Mouse (Mus musculus) forebrain, embryonic 16.5 days (tissue): ENCODE measurements around the gene Gm27029. TPM values are rescaled to one million over a fixed set of nuclear protein-coding genes. Genes with fewer than 3 reads are reported as not detected.
"Not testable (repeated sequence)": the region's sequence is repeated elsewhere in the genome, so short reads cannot be mapped to it uniquely, and the experiment has no call there.

ENCODE experiments used
- ATAC-seq: fragments of 200-750 bp; cut with Nextera tagmentation; 2 replicates; pipeline ENCODE4 v1.8.0; 2017; ENCODE audit warnings: mild to moderate bottlenecking, moderate library complexity
- H3K27ac ChIP-seq: fragments of 300-500 bp; sonication (generic); 2 replicates; pipeline ENCODE4 v1.5.1; 2014; ENCODE audit warnings: low read length, control low read depth
- H3K27me3 ChIP-seq: fragments of 300-500 bp; sonication (generic); replicated peaks from 2 replicates; pipeline ENCODE4 v1.6.1; 2014; ENCODE audit warnings: low read length; ENCODE audit not compliant: control insufficient read depth, insufficient read depth
- H3K36me3 ChIP-seq: fragments of 300-500 bp; sonication (generic); 2 replicates; pipeline ENCODE4 v1.6.1; 2014; ENCODE audit not compliant: control insufficient read depth, insufficient read depth
- H3K4me1 ChIP-seq: fragments of 300-500 bp; sonication (generic); replicated peaks from 2 replicates; pipeline ENCODE4 v1.6.1; 2014; ENCODE audit warnings: low read length; ENCODE audit not compliant: control insufficient read depth, insufficient read depth
- H3K4me2 ChIP-seq: fragments of 300-500 bp; sonication (generic); 2 replicates; pipeline ENCODE4 v1.6.1; 2014; ENCODE audit warnings: mild to moderate bottlenecking, low read length, control low read depth
- H3K4me3 ChIP-seq: fragments of 300-500 bp; sonication (generic); replicated peaks from 2 replicates; pipeline ENCODE4 v1.5.1; 2014; ENCODE audit warnings: mild to moderate bottlenecking, low read length, control low read depth
- H3K9ac ChIP-seq: fragments of 300-500 bp; sonication (generic); replicated peaks from 2 replicates; pipeline ENCODE4 v1.6.1; 2014; ENCODE audit warnings: low read depth, low read length, control low read depth
- H3K9me3 ChIP-seq: fragments of 300-500 bp; sonication (generic); 2 replicates; pipeline ENCODE4 v1.6.1; 2016; ENCODE audit warnings: low read length; ENCODE audit not compliant: control insufficient read depth
- WGBS: fragments of 180-500 bp; shearing (Covaris S2); extraction: QIAGEN DNeasy Blood & Tissue Kit; methylation state at CpG from one replicate; pipeline ENCODE4 v1.1.7; 2014; 5-methylcytosine and 5-hydroxymethylcytosine counted together
- polyA plus RNA-seq: library from polyadenylated mRNA; unstranded; fragments of >200 nt; fragmentation: Nextera tagmentation; extraction: Ambion mirVana; gene quantifications from 2 replicates; pipeline ENCODE4 v1.2.1, GENCODE M21; 2015

The Gm27029 gene
- polyA plus RNA-seq, 1 experiment from 2014 or later: 7.7 TPM

DNA sequence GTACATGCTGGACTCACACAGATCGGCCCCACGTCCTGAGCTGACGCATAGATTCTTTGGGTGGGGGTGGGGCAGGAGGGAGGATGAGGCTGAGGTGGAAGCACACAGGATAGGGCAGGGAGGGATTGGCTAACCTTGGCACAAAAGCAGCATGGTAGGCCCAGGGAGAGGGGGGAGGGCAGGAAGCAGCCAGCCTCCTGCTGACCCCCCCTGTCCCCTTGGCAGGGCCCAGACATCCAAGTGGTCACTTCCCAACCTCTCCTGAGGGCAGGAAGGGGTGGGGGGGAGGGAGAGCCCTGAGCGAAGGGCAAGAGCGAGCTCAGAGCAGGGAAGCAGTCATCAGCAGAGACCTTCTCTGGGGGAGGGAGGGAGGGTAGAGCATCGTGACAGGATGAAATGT, 35.1 kb upstream of the Gm27029 start:
- 0 out of 2 replicates have a peak, but pooled peaks have one; percentile 11 for ATAC-seq
- H3K36me3 ChIP-seq: peaks cover 23% of the 10 kb centered on the region
- no peak overlapping the region for H3K4me2 ChIP-seq
- no peak overlapping the region for H3K9ac ChIP-seq
- H3K4me3 ChIP-seq: no peak overlapping the region
- 54% methylated on average over 6 of the region's 6 CpGs for WGBS
- H3K4me1 ChIP-seq: peaks cover 27% of the 10 kb centered on the region
- no peak overlapping the region for H3K27ac ChIP-seq
- H3K9me3 ChIP-seq: no peaks in the 10 kb centered on the region
- H3K27me3 ChIP-seq: no peaks in the 10 kb centered on the region

DNA sequence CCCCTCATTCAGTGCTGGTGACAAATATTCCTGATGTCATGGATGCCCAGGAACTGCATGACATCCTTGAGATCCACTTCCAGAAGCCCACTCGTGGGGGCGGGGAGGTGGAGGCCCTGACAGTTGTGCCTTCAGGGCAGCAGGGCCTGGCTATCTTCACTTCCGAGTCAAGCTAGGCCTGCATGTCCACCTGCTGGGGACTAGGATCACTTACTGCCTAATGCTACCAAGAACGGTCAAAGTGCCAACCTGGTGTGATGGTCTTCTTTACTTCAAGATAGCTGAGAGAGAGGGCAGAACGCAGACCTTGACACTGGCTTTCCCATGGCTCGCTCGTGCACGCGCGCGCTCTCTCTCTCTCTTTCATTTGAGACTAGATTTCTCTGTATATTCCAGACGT, 33.6 kb upstream of the Gm27029 start:
- no peak overlapping the region for H3K4me2 ChIP-seq
- H3K4me1 ChIP-seq: peaks cover 17% of the 10 kb centered on the region
- H3K4me3 ChIP-seq: no peak overlapping the region
- no peak for ATAC-seq
- H3K27me3 ChIP-seq: no peaks in the 10 kb centered on the region
- peaks cover 23% of the 10 kb centered on the region for H3K36me3 ChIP-seq
- no peaks in the 10 kb centered on the region for H3K9me3 ChIP-seq
- H3K27ac ChIP-seq: no peak overlapping the region
- H3K9ac ChIP-seq: no peak overlapping the region
- 91% methylated on average over 12 of the region's 12 CpGs for WGBS

DNA sequence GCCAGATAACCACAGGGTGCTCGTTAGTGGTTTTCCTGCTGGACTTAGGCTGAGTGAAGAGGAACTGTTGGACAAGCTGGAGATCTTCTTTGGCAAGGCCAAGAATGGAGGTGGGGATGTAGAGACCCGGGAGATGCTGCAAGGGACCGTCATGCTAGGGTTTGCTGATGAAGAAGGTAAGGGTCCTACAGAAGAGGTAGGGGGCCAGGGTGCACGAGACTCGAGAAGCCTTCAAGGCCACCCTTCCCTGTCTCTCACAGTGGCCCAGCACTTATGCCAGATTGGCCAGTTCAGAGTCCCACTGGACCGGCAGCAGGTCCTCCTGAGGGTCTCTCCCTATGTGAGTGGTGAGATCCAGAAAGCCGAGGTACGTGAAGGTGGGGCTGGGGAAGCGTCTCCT, 33.0 kb upstream of the Gm27029 start:
- Histone ChIP-seq H3K4me3 (no peak overlapping the region), H3K27me3 (no peaks in the 10 kb centered on the region), H3K4me2 (no peak overlapping the region), H3K4me1 (peaks cover 11% of the 10 kb centered on the region), H3K36me3 (peaks cover 23% of the 10 kb centered on the region), H3K27ac (no peak overlapping the region), H3K9me3 (no peaks in the 10 kb centered on the region), H3K9ac (no peak overlapping the region)
- WGBS: 89% methylated on average over 9 of the region's 9 CpGs
- no peak for ATAC-seq

DNA sequence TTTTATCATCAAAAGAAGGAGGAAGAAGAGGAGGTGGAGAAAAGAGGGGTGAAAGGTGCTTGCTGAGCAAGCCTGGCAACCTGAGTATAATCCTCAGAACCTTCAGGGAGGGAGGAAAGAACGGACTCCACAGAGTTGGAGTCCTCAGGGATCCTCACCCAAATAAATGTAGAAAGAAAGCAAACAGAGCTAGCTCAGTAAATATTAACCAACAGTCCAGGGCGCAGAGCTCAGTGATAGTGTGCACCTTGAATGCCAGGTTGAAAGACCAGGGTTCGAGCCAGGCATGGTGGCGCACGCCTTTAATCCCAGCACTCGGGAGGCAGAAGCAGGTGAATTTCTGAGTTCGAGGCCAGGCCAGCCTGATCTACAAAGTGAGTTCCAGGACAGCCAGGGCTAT, 31.0 kb upstream of the Gm27029 start:
- 90% methylated on average over 7 of the region's 7 CpGs for WGBS
- Histone ChIP-seq H3K4me1 (peaks cover 6% of the 10 kb centered on the region; the same call in 1 of the 2 replicates), H3K9ac (no peak overlapping the region), H3K27ac (no peak overlapping the region), H3K9me3 (no peaks in the 10 kb centered on the region), H3K4me3 (no peak overlapping the region), H3K36me3 (peaks cover 16% of the 10 kb centered on the region), H3K27me3 (no peaks in the 10 kb centered on the region), H3K4me2 (no peak overlapping the region)
- no peak for ATAC-seq

DNA sequence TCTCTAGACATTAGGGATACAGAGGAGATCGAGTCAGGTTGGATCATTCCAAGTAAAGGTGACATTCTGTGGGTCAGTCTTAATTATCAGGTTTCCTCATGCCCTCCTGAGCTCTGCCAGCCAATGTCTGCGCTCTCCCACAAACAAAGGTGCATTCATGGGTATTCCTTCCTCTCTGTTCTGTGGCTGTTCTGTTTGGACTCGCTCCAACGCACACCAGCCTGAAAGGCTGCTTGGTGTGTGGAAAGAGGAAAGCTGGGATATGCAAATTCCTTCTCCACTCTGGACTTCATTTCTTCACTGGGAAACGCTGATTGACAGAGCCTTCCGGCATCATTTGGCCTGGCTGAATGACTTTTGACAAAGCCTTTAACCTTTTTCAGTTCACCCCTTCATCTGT, 30.1 kb upstream of the Gm27029 start:
- Histone ChIP-seq H3K4me1 (peaks cover 6% of the 10 kb centered on the region; the same call in 1 of the 2 replicates), H3K4me3 (no peak overlapping the region), H3K4me2 (no peak overlapping the region), H3K27me3 (no peaks in the 10 kb centered on the region), H3K27ac (no peak overlapping the region), H3K9me3 (no peaks in the 10 kb centered on the region), H3K9ac (no peak overlapping the region), H3K36me3 (peaks cover 7% of the 10 kb centered on the region)
- peak; percentile 46; the same call in 1 of the 2 replicates for ATAC-seq
- 11% methylated on average over 6 of the region's 6 CpGs for WGBS

DNA sequence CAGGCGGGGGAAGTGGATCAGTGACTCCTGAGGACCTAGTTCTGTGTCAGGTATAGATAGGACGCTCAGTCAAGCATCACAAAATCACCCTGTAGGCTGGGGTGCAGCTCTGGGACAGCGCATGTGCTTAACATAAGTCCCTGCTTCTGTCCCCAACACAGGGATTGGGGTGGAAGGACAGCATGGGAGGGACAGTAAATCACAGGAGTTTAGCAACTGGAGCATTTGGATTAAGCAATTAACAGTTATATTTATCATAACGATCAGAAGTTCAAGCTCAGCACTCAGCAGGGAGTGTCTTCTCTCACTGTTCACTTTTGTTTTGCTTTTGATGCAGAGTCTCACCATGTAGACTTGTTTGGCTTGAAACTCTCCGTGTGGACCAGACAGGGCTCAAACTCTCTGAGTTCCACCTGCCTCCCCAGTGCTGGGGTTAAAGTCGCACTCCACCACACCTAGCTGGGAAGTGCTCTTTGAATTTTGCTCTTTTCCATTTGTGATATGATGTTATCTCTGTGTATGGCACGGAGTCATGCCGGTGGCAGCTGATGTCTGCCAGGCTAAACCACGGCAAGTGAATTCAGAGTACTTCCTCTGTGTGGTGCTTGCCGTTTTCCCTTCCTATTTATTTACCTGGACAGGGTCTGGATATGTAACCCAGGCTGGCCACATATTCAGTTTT, 27.6 kb upstream of the Gm27029 start:
- Histone ChIP-seq H3K36me3 (no peaks in the 10 kb centered on the region), H3K27ac (no peak overlapping the region), H3K4me2 (no peak overlapping the region), H3K4me3 (no peak overlapping the region), H3K9me3 (no peaks in the 10 kb centered on the region), H3K27me3 (no peaks in the 10 kb centered on the region), H3K4me1 (peaks cover 6% of the 10 kb centered on the region; the same call in 1 of the 2 replicates), H3K9ac (no peak overlapping the region)
- 70% methylated on average over 10 of the region's 10 CpGs for WGBS
- ATAC-seq: no peak

DNA sequence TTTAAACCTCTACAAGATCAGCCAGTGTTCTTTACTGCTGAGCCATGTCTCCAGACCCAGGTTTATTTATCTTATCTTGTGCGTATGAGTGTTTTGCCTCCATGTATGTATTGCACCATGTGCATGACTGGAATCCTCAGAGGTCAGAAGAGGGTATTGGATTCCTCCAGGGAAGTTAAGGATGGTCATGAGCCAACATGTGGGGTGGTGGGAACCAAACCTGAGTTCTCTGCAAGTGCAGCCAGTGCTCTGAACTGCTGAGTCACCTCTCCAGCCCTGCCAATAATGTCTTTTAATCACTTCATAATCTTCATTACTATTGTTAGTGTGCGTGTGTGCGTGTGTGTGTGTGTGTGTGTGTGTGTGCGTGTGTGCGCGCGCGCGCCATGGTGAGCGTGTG, 26.9 kb upstream of the Gm27029 start:
- no peak overlapping the region for H3K9ac ChIP-seq
- H3K4me1 ChIP-seq: peaks cover 6% of the 10 kb centered on the region; the same call in 1 of the 2 replicates
- H3K36me3 ChIP-seq: no peaks in the 10 kb centered on the region
- WGBS: 96% methylated on average over 10 of the region's 10 CpGs
- no peaks in the 10 kb centered on the region for H3K9me3 ChIP-seq
- no peak for ATAC-seq
- no peak overlapping the region for H3K4me2 ChIP-seq
- H3K4me3 ChIP-seq: no peak overlapping the region
- H3K27me3 ChIP-seq: no peaks in the 10 kb centered on the region
- no peak overlapping the region for H3K27ac ChIP-seq

DNA sequence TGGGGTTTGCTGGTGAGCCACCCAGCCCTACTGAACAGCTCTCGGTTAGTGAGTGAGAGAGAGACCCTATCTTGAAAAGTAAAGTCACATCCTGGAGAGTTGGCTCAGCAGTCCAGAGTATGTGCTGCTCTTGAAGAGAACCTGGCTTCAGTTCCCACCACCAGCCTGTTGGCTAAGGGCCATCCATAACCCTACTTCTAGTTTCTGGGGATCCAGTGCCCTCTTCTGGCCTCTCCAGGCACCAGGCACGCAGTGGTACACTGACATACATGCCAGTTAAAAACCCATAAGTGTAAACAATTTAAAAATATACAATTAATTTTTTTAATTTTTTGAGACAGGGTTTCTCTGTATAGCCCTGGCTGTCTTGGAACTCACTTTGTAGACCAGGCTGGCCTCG, 25.8 kb upstream of the Gm27029 start:
- peaks cover 6% of the 10 kb centered on the region; the same call in 1 of the 2 replicates for H3K4me1 ChIP-seq
- H3K4me2 ChIP-seq: no peak overlapping the region
- H3K27ac ChIP-seq: no peak overlapping the region
- no peaks in the 10 kb centered on the region for H3K27me3 ChIP-seq
- no peak overlapping the region for H3K4me3 ChIP-seq
- H3K36me3 ChIP-seq: 0 out of 2 replicates have a peak, but pooled peaks cover 3% of the 10 kb centered on the region
- no peak overlapping the region for H3K9ac ChIP-seq
- WGBS: 74% methylated on average over 3 of the region's 3 CpGs
- H3K9me3 ChIP-seq: no peaks in the 10 kb centered on the region
- no peak for ATAC-seq

DNA sequence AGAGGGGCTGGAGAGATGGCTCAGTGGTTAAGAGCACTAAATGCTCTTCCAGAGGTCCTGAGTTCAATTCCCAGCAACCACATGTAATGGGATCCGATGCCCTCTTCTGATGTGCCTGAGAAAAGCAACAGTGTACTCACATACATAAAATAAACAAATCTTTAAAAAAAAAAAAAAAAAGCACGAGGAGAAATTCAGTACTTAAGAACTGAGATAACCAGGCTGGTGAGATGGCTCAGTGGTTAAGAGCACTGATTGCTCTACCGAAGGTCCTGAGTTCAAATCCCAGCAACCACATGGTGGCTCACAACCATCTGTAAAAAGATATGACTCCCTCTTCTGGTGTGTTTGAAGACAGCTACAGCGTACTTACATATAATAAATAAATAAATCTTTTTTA, 25.0 kb upstream of the Gm27029 start:
- H3K4me1 ChIP-seq, ATAC-seq: not testable (repeated sequence)

More for the DNA sequence above, 25.0 kb upstream of the Gm27029 start:
- 93% methylated on average over 4 of the region's 4 CpGs for WGBS
- not testable (repeated sequence) for H3K4me3 ChIP-seq, H3K36me3 ChIP-seq, H3K9me3 ChIP-seq, H3K4me2 ChIP-seq, H3K27ac ChIP-seq, H3K27me3 ChIP-seq, H3K9ac ChIP-seq
